Mouse (Mus musculus) erythroblast, adult 5-6 weeks (primary cell): ENCODE data around the gene Disc1. TPM values are rescaled to one million over a fixed set of nuclear protein-coding genes. Genes with fewer than 3 reads are reported as not detected.

Experiments used
- ATAC-seq: replicated peaks from 2 replicates; pipeline ENCODE4 v1.8.0; 2016; ENCODE audit warnings: moderate number of reproducible peaks, mild to moderate bottlenecking, moderate TSS enrichment, inconsistent platforms; ENCODE audit not compliant: poor library complexity, low FRiP score, severe bottlenecking
- total RNA-seq, 2 experiments: library from RNA; stranded (forward) in 1 of 2; stranded (reverse) in 1 of 2; fragments of 150-400 nt in 1 of 2; fragments of 200-764, 138-1000 nt in 1 of 2; gene quantifications; 2 replicates each; pipeline versions ENCODE4 v1.2.3 to v1.2.4; 2015 to 2017; ENCODE audit warnings: low replicate concordance in 2 of 2

Disc1 gene
- total RNA-seq, 2 experiments from 2014 or later = 1.6 TPM; not detected in 1

DNA sequence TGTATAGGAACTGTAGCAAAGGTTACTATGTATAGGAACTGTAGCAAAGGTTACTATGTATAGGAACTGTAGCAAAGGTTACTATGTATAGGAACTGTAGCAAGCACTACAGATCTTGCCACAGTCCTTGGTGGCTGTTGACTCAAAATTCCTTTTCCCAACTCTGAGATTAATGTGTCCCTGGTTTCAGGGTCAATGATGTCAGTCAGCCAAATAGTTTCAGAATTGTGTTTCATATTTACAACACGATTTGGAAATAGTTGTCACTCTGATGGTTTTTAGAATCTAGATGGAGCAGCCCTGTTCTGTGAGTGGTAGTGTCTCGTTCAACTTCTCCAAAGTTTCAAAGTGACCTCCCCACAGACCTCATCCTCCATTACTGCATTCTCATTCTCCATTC is 117.5 kb downstream of the Disc1 start:
- ATAC-seq = no peak

DNA sequence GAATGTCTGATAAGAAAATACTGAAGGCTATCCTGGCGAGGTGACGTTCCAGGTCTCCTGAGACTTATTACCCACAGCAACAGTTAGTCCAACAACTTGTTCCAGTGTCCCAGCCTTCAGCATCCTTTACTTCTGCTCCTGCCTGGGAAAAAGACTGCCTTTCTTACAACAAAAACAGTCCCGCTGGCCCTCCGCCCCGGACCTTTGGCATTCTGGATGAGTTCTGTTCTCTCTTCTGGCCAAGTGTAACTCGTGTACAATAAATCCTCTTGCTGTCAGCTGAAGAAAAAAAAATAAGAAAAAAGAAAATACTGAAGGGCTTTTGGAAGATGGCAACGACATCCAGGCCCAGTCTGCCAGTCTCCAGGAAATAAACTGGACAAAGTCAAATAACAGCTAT is 120.2 kb downstream of the Disc1 start:
- no peak for ATAC-seq

DNA sequence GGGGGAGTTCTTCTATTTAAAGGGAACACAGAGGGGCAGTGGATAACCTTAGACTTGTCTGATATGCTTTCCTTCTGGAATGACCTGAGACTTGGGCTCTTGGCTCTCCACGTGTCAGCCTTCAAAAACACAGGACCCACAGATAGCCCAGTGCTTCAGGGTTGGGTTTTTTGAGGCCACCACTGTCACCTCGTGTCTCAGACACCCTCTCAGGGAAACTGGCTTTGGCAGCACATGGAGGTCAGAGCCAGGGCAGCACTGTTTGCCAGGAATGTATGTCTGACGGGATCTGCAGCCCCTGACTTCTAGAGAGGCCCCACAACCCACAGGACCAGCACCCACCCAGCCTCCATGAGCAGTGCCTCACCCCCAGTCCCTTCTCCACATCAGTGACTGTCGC is 120.9 kb downstream of the Disc1 start:
- no peak for ATAC-seq

GRCm38 (mm10) chr8:125175661-125176060 is 121.7 kb downstream of the Disc1 start:
- no peak for ATAC-seq

DNA sequence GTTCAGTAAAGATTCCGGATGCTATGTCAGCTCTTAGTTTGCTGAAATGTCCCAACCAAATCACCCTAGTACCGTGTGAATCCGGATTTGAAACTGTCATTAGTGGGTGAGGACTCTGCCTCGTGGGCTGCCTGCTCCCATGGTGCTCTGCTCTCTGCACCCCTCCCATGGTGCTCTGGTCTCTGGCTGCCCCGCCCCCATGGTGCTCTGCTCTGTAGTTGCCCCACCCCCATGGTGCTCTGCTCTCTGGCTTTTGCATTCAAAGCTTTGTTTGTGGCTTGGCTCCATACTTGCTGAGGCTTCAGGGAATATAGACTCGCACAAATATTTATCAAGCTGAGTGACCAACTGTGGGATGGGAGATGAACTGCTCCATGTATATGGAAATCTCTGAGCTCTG is 123.1 kb downstream of the Disc1 start:
- no peak for ATAC-seq

DNA sequence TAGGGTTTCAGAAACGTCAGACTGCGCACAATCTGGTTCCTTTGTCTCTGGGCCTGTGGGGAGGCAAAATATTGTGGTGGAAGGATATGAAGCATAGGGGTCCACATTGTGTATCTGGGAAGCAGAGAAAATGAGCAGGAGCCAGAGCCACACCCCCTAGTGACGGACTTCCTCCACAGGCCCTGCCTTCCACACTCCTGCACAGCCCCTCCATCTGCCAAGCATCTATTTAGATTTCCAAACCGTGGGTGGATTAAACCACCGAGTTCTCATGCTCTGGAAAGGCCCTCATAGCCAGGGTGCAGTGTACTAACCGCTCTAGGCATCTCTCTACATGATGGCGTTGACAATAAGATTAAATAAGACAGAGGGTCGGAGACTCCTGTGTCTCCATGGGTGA is 124.0 kb downstream of the Disc1 start:
- no peak for ATAC-seq

DNA sequence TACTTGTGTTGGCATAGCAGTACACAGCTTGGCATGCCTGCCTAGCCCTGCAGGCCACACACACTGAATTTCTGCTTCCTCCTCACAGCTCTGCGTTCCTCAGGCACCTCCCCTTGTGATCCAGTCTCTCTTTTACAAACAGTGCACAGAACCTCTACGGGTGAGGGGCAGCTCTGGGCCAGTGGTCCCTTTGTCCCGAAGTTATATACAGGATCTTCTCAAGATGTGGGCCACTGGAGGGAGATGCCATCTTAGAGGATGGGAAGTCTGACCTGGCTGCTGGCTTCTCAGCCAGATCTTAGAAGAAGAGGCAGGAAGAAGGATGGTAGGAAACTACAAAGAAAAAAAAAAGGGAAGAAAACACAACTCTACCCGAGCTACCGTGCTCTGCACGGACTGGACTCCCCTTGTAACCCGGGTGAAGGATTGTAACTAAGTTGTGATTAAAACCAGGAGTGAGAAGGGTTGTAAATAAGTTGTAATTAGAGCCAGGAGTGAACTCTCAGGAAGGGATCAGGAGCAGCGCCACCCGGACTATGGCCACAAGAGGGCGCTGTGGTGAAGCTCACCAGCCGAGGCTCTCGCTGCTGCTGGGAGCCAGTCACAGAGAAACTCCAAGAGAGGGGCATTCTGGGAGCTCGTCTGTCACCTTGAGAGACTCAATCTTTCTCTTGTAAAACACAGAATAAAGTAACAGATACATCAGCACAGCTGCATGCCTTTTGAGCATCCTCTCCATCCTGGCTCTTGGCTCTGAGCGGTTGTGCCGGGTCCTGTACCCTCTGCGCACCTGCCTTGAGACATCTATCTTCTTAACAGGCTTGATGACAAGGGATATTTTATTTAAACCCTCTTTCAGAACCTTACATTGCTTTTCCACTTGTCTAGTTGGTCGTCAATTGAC is 129.8 kb downstream of the Disc1 start:
- peak; percentile 54 for ATAC-seq

DNA sequence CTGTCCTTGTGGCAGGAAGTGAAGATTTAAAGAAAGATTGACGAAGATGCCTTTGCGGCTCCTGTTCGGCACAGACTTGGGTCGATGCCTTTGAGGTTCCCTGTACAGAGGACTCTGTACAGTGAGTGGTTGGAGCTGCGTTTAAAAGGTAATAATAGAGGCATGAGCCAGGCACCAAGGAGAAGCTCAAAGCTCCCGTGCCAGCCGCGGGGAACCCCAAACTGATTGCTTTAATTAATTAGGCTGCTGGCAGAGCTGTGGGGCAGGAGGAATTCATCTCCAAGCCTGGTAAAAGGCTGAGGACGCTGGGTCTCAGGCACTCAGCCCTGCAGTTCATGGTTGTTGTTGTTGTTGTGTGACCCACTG is 130.4 kb downstream of the Disc1 start:
- ATAC-seq = no peak

DNA sequence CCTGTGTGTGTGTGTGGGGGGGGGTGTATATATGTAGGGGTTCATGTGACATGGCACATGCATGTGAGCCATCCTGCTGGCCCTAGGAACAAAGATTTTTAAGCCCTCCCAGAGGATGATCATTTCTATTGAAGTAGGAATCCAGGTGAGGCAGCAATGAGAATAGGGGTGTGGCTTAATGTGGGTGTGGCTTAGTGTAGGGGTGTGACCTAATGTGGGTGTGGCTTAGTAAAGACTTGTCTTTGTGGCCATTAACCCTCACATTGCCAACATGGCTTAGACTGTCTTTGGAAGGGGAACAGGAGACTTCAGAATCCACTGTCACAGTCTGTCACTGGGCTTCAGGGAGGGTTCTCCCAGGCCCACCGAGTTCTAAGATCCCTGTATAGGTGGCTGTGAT is 130.9 kb downstream of the Disc1 start:
- no peak for ATAC-seq

DNA sequence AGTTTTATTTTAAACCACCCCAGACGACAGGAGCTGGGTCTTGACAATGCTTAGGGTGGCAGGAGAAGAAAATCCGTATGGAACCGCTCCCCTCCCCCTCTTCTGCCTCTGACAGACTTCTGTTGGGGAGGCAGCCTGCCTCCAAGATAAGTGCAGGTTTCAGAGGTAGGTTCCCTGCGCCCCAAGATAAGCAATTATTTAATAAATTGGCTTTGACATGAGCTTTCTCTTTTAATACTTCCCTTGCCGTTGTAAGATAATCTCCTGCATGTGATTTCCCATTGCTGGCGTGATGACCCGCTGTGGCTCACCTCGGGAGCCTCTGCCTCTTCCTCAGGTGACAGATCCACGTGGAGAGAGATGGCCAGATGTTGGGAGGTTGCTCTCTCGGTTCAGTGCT is 133.0 kb downstream of the Disc1 start:
- ATAC-seq = no peak

- ATAC-seq = no peak
Observed at GRCm38 (mm10) chr8:125193701-125194100, 139.7 kb downstream of the Disc1 start.

DNA sequence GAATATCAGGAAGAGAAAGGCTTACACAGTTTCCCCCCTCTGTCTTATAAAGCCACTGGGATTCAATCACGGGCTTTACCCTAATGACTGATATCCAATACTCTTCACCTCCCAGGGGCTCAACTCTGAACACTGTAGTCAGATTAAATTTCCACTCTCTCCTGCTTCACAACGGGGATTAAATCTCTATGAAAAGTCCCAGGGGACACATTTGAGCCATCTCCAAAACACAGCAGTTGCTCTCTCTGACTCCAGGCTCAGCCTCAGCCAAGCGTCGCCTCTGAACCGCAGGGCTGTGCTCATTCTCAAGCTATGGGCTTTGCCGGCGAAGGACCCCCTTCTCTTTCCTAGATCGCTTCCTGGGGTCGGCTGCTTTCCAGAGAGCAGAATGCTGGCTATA is 141.1 kb downstream of the Disc1 start:
- ATAC-seq = no peak

DNA sequence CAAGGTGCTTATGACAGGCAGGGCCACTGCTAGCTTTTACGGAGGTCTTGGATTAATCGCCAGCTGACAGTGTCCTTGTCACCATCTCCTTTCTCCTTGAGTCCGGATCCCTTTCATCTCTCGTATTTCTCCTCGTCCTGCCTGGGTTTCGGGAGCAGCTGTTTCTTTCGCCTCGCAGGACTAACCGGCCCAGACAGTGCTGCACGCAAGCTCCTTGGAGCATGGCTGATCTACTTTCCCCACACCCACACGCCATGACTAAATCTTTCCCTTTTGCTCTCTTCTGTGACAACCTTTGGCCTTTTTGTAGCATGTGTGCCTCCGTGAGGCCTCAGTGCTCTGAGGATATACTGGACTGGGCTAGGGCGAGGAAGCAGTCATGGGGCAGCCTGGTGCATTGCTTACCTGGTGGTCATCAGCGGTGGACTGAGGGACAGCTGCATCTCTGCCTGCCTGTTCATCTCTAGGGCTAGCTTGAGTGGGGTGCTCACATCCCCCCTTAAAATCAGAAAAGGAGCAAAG is 142.6 kb downstream of the Disc1 start:
- no peak for ATAC-seq

DNA sequence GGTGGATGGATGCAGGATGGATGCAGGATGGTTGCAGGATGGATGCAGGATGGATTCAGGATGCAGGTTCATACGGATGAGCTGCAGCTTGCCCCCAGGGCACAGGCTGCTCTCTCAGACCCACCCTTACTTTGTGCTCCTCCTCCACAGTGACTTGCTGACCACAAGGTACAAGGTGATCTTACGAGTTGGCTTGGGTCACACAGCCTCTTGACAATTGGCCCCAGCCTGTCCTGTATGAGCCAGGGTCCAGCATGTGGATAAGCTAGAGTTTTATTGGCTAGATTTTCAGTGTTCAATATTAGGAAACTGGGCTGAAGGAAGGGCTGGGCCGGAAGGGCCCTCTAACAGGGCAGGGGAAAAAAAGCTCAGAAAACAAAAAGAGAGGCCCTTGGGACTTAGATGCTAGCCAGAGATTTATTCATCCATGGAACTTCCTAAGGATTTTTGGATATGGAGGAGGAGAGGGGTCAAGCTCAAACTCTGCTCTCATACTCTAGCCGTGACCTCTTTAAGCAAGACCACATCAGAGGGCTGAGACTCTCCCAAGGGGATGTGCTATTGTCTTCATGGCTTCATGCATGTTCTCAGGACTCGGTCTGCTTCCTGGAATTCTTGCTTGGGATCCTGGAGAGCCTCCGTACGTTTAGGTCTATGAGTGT is 143.5 kb downstream of the Disc1 start:
- ATAC-seq = no peak

DNA sequence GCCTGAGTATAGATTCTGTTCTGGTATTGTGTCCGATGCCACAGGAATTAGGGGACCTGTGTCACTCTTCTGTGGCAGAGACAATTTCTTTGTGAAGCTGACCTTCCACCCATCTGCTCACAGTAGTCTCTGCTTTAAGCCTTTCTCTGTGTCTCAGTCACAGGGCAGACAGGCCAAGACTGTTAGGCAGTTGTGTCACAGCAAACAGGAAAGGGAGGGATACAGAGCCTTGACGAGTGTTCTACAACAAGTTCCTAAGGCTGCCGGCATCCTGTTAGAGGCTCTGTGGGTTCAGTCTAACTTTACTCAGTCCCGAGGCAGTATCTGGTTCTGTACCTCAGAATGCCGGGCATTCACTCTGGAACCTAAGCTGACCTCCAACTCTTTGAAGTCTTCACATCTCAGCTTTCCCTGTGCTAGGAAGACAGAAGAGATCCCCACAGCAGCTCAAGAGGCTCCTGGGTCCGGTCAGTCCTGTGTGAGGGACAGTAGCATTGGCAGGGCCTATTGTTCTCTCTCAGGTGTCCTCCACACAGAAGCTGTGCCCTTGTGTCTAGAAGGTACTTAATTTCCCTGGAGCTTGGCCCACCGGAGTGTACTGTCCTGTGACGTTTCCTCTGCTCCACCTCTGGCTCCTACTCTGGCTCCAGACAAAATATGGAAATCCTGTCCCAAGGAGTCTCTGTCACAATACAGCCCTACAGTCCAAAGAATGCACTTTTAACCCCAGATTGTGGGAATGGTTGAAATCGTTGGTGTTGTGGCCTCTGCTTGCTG is 144.6 kb downstream of the Disc1 start:
- ATAC-seq = no peak

GRCm38 (mm10) chr8:125199197-125199939 is 145.4 kb downstream of the Disc1 start:
- no peak for ATAC-seq

DNA sequence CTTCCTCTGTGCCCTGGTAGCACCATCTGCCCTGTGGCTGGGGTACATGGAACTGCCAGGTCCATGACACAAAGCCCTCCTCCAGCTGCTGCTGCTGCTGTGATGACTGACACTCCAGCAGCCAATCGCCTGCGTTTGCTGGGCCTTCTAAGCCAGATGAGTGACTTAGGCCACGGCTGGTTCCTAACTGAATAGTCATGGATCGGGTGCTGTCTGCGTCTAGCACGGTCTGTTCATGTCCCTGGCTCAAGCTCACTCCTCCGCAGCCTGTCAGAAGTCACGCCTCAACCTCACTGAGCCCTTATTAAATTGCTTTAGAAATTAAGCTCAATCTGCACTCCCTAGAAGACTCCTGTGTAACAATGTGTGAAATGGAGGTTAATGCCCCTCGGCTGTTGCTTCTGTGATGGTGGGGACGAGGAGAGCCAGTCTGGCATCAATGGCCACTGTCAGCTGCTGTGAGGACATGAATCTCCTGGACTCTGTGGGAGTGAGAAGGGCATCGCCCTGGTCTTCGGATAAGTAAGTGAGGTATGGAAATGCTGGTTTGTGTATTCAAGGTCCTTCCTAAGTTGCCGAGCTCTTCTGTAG is 146.4 kb downstream of the Disc1 start:
- ATAC-seq = no peak

DNA sequence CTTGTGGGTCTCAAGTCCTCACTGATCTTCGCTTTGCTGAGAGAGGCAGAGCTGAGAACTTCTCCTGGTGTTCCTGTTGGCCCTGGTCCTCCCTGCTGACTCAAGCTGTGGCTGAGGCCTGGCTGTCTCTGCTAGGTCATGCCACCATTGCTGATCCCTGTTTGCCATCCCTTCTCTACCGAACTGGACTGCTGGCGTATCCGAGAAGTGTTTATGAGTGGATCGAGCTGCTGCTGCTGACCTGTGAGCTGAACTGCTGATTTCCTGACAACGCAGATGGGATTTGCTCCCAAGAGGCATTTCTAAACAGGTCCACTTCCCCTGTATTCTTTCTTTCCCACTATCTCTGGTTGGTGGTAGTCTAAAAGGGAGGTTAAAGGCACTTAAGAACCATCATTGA is 147.7 kb downstream of the Disc1 start:
- ATAC-seq = no peak

- ATAC-seq = no peak
Observed at GRCm38 (mm10) chr8:125203016-125203415, 149.0 kb downstream of the Disc1 start.
